Mouse (Mus musculus) thymus, adult 2 months (tissue): Measurements from ENCODE around the gene Begain.

Source experiments
- CTCF ChIP-seq: fragments of 200-500 bp; IDR thresholded peaks from 2 replicates; pipeline ENCODE4 v1.5.1; 2012; ENCODE audit warnings: mild to moderate bottlenecking, control low read depth, low read length, moderate library complexity, borderline replicate concordance; ENCODE audit not compliant: control insufficient read depth, poor library complexity, insufficient read depth; ENCODE audit errors: extremely low read depth
- POLR2A ChIP-seq: fragments of 200-500 bp; IDR thresholded peaks from 2 replicates; pipeline ENCODE4 v1.6.1; 2012; ENCODE audit warnings: mild to moderate bottlenecking, low read length, control low read depth, moderate library complexity; ENCODE audit not compliant: control insufficient read depth, poor library complexity, insufficient read depth; ENCODE audit errors: extremely low read depth

- TF ChIP-seq CTCF (no peak), POLR2A (no peak)
Measured at GRCm38 (mm10) chr12:109071248-109071647, 3.2 kb upstream of the Begain start.
